Mouse (Mus musculus): ENCODE data around the gene Hormad1.

Gene Hormad1

DNA sequence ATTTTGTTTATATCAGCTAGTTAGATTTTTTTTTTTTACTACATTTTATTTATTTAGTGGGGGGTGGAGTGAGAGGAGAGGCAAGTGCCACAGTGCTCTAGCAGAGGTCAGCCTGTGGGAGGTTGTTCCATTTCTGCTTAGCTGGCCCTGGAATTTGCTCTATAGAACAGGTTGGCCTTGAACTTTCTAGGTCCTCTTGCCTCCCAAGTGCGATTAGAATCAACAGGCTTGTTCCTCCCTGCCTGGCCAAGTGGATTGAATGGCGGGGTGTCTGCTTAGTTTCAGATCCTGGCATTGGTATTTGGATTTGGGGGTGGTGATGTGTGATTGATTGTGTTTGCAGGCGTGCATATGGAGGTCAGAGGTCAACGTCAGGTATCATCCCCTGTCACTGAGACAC, 76.6 kb downstream of the Hormad1 start:
- no peak for DNase-seq (ENCODE audit: low read depth, low spot score)
